Mouse (Mus musculus): ENCODE measurements around the gene Irx6. TPM values are rescaled to one million over a fixed set of nuclear protein-coding genes. Genes with fewer than 3 reads are reported as not detected.

Gene Irx6
- polyA plus RNA-seq, 1 experiment, result 0.41 TPM

DNA sequence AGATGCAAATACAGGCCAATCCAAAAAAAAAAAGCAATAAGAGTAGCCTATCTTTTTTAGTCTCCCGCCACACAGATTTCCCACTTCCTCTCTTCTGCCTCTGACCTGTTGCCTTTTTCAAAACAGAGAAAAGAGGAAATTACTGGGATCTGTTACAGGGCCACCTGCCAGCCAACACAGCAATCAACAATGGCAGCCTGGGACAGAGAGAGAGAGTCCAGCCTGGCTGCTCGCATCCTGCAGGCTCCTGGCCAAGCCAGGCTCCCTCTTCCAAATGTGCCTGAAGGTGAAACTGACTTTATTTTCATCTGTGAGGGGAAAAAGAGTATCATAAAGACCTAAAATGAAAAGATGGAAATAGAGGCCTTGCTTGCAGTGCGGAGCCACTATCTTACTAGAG, 29.3 kb downstream of the Irx6 start:
- no peak overlapping the region for H3K27ac ChIP-seq (ENCODE audit: insufficient read depth, low read length)
- DNase-seq, result peak; percentile 13 to 28
- WGBS, result 42% methylated on average over 3 of the region's 3 CpGs
- H3K4me1 ChIP-seq (ENCODE audit: control insufficient read depth, insufficient read depth, low read length), result no peaks in the 10 kb centered on the region
- TF ChIP-seq CTCF (IDR thresholded peaks at IDR 0.05; ENCODE audit: borderline replicate concordance, insufficient read depth, low read depth, low read length) (no peak), POLR2A (IDR thresholded peaks at IDR 0.05; ENCODE audit: borderline replicate concordance, insufficient read depth, low read length) (no peak)
- no peaks in the 10 kb centered on the region for H3K27me3 ChIP-seq (ENCODE audit: control insufficient read depth, insufficient read depth, low read length)
- no peak overlapping the region for H3K4me3 ChIP-seq (replicated peaks; ENCODE audit: insufficient read depth, low read depth, low read length)

DNA sequence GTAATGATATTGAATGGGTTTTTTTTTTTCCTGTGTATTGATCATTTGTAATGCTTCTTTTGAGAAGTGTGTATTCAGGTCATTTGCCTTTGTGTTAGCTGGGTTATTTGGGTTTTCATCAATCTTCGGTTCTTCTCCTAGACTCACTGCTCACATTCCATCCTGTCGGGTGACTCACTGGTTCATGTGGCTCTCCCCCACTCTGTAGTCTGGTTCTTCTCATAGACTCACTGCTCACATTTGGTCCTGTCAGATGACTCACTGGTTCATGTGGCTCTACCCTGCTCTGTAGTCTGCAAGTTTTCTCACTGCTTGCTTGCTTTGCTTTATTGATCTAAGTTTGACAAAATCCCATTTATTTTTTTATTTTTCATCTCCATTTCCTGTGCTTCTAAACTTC, 32.2 kb downstream of the Irx6 start:
- Histone ChIP-seq H3K27ac (ENCODE audit: insufficient read depth, low read length) (no peak overlapping the region), H3K4me3 (replicated peaks; ENCODE audit: insufficient read depth, low read depth, low read length) (no peak overlapping the region), H3K4me1 (ENCODE audit: control insufficient read depth, insufficient read depth, low read length) (no peaks in the 10 kb centered on the region), H3K27me3 (ENCODE audit: control insufficient read depth, insufficient read depth, low read length) (no peaks in the 10 kb centered on the region)
- TF ChIP-seq CTCF (IDR thresholded peaks at IDR 0.05; ENCODE audit: borderline replicate concordance, insufficient read depth, low read depth, low read length), result no peak
- no peak for TF ChIP-seq POLR2A (IDR thresholded peaks at IDR 0.05; ENCODE audit: borderline replicate concordance, insufficient read depth, low read length)
- 76% methylated on average over 2 of the region's 2 CpGs for whole genome bisulfite sequencing
- no peak for DNase-seq

DNA sequence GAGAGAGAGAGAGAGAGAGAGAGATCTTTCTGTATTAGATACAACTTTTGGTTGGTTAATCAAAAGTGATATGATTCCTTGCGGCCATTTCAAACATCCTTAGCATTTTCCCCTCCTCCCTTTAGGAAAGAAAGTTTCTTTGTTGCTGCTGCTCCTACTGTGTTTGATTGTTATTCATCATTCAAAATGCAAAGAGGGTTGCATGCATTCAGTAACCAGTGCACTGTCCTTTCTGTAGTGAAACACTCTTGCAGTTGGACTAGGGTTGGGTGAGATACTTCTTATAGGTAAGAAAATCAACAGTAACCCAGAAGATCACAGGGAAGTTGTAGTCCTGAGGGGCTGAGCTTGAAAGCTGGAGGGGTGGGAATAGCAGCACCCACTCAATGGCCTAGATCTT, 39.2 kb downstream of the Irx6 start:
- Histone ChIP-seq H3K27ac (ENCODE audit: insufficient read depth, low read length) (no peak overlapping the region), H3K4me1 (ENCODE audit: control insufficient read depth, insufficient read depth, low read length) (no peaks in the 10 kb centered on the region), H3K27me3 (ENCODE audit: control insufficient read depth, insufficient read depth, low read length) (no peaks in the 10 kb centered on the region), H3K4me3 (replicated peaks; ENCODE audit: insufficient read depth, low read depth, low read length) (no peak overlapping the region)
- TF ChIP-seq POLR2A (IDR thresholded peaks at IDR 0.05; ENCODE audit: borderline replicate concordance, insufficient read depth, low read length) (no peak), CTCF (IDR thresholded peaks at IDR 0.05; ENCODE audit: borderline replicate concordance, insufficient read depth, low read depth, low read length) (no peak)
- DNase-seq, result no peak
- WGBS, result 71% methylated on average over 1 of the region's 1 CpGs

DNA sequence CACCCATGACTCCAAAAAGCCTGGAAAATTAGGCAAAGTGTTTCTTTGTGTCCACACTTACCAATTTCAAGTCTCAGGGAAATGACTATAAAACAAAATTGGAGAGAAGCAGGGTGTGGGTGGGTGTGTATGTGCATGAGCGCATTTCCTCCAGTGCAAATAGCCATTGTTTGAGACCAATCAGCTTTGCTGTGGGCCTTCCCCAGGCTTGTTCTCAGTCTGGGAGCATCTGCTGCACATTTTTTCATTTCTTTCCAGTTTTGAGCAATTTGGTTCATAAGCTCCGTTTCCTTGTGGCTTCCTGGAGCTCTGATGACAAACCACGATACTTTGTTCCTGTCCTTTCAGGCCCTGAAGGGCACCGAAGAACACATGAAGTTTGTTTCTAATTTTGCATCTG, 43.3 kb downstream of the Irx6 start:
- Histone ChIP-seq H3K27me3 (ENCODE audit: control insufficient read depth, insufficient read depth, low read length) (no peaks in the 10 kb centered on the region), H3K4me3 (replicated peaks; ENCODE audit: insufficient read depth, low read depth, low read length) (no peak overlapping the region), H3K4me1 (ENCODE audit: control insufficient read depth, insufficient read depth, low read length) (no peaks in the 10 kb centered on the region; the same call in 1 of the 2 replicates), H3K27ac (ENCODE audit: insufficient read depth, low read length) (no peak overlapping the region)
- TF ChIP-seq POLR2A (IDR thresholded peaks at IDR 0.05; ENCODE audit: borderline replicate concordance, insufficient read depth, low read length), result no peak
- no peak for TF ChIP-seq CTCF (IDR thresholded peaks at IDR 0.05; ENCODE audit: borderline replicate concordance, insufficient read depth, low read depth, low read length)
- WGBS, result 59% methylated on average over 4 of the region's 4 CpGs
- no peak for DNase-seq

DNA sequence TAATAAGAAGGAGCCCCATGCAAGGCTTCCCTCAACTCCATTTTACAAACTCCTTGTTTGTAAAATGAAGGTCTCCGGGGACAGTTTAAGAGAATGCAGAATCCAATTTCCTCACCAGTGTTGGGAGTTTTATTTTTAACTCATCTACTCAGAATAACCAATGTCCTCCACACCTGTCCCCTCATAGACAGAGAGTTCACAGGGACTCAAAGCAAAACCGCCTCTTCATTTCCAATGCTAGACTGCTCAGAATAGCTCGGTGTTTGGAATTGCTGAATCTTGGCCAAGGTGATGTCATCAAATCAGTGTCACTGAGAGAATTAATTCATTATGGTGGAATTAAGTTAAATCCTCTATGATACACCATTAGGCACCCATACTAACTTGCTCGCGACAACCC, 44.0 kb downstream of the Irx6 start:
- H3K27ac ChIP-seq (ENCODE audit: insufficient read depth, low read length), result no peak overlapping the region
- DNase-seq, result no peak
- no peak overlapping the region for H3K4me3 ChIP-seq (replicated peaks; ENCODE audit: insufficient read depth, low read depth, low read length)
- no peaks in the 10 kb centered on the region for H3K27me3 ChIP-seq (ENCODE audit: control insufficient read depth, insufficient read depth, low read length)
- no peaks in the 10 kb centered on the region; the same call in 1 of the 2 replicates for H3K4me1 ChIP-seq (ENCODE audit: control insufficient read depth, insufficient read depth, low read length)
- WGBS, result 59% methylated on average over 5 of the region's 5 CpGs
- no peak for TF ChIP-seq CTCF (IDR thresholded peaks at IDR 0.05; ENCODE audit: borderline replicate concordance, insufficient read depth, low read depth, low read length)
- TF ChIP-seq POLR2A (IDR thresholded peaks at IDR 0.05; ENCODE audit: borderline replicate concordance, insufficient read depth, low read length), result no peak

DNA sequence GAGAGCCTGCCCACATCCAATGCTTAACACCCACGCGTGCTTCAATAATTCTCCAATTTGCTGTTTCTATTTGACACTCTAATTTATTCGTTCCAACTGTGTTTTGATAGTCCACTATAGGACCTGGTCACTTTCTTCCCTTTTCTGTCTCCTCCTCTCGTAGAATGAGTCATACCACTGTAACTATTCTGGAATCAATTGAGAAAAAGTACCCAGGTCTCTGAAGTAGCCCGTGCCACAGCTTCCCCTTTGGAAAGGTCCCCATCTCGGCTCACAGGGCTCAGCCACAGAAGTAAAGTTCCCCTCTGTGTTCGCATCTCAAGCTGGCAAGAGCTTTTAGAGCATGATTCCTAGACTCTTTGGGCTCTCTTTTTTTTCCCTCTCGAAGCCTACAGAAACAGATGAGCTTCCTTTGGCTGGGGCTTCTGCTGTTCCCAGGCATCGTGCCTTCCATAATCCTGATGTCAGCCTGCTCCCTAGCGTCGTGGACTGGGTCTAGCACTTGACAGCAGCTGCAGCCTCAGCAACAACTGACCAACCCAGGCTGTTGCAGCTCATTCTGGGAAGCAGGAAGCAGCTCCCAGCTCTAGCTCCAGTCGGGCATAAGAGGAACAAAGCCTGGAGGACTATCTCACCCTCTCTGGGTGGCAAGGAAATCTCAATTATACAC, 47.3 kb downstream of the Irx6 start:
- no peak overlapping the region for H3K4me3 ChIP-seq (replicated peaks; ENCODE audit: insufficient read depth, low read depth, low read length)
- H3K4me1 ChIP-seq (ENCODE audit: control insufficient read depth, insufficient read depth, low read length), result no peaks in the 10 kb centered on the region; the same call in 1 of the 2 replicates
- H3K27me3 ChIP-seq (ENCODE audit: control insufficient read depth, insufficient read depth, low read length), result no peaks in the 10 kb centered on the region; the same call in 1 of the 2 replicates
- TF ChIP-seq POLR2A (IDR thresholded peaks at IDR 0.05; ENCODE audit: borderline replicate concordance, insufficient read depth, low read length), result no peak
- TF ChIP-seq CTCF (IDR thresholded peaks at IDR 0.05; ENCODE audit: borderline replicate concordance, insufficient read depth, low read depth, low read length), result peak; percentile 62
- 26% methylated on average over 12 of the region's 12 CpGs for WGBS
- DNase-seq, result peak; percentile 36 to 38
- H3K27ac ChIP-seq (ENCODE audit: insufficient read depth, low read length), result no peak overlapping the region

DNA sequence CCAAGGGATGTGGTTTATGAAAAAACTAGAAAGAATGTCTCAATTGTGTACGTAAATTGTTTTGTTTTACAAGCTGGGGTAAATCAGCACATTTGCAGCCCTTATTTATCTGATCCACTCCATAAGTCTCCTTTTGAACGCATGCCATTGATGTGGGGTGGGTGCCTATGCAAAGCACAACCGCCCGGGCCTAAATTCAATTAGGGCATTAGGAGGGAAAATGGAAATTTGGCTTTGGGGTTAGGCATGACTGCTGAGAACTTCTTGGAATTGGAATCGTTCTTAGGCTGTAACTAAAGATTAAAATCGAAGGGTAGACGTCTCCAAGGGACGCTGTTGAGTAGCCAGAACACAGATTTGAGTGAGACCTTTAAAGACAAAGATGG, 47.8 kb downstream of the Irx6 start:
- 30% methylated on average over 8 of the region's 8 CpGs for WGBS
- H3K4me3 ChIP-seq (replicated peaks; ENCODE audit: insufficient read depth, low read depth, low read length), result no peak overlapping the region
- H3K27me3 ChIP-seq (ENCODE audit: control insufficient read depth, insufficient read depth, low read length), result no peaks in the 10 kb centered on the region; the same call in 1 of the 2 replicates
- no peaks in the 10 kb centered on the region; the same call in 1 of the 2 replicates for H3K4me1 ChIP-seq (ENCODE audit: control insufficient read depth, insufficient read depth, low read length)
- no peak overlapping the region for H3K27ac ChIP-seq (ENCODE audit: insufficient read depth, low read length)
- DNase-seq, result no peak
- TF ChIP-seq POLR2A (IDR thresholded peaks at IDR 0.05; ENCODE audit: borderline replicate concordance, insufficient read depth, low read length) (no peak), CTCF (IDR thresholded peaks at IDR 0.05; ENCODE audit: borderline replicate concordance, insufficient read depth, low read depth, low read length) (no peak)

DNA sequence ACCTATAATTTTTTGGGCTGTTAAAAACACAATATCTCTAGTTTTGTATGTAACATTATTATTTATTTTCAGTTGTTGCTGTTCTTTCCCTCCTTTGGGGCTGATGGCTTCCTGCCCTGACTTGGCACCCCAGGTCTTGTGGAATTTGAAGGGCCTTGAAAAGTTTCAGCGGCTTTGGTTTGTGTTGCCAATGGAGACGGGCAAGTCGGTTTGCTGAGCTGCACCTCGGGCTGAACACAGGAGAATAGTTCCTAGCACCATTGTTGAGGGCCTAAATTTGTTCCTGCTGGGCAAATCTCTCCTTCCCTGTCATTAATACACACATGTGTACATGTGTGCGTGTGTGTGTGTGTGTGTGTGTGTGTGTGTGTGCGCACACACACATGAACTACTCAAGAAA, 49.2 kb downstream of the Irx6 start:
- WGBS, result 48% methylated on average over 6 of the region's 6 CpGs

More for the DNA sequence above, 49.2 kb downstream of the Irx6 start:
- Histone ChIP-seq H3K27me3 (ENCODE audit: control insufficient read depth, insufficient read depth, low read length) (no peaks in the 10 kb centered on the region; the same call in 1 of the 2 replicates), H3K27ac (ENCODE audit: insufficient read depth, low read length) (no peak overlapping the region), H3K4me3 (replicated peaks; ENCODE audit: insufficient read depth, low read depth, low read length) (no peak overlapping the region), H3K4me1 (ENCODE audit: control insufficient read depth, insufficient read depth, low read length) (no peaks in the 10 kb centered on the region; the same call in 1 of the 2 replicates)
- no peak for DNase-seq
- TF ChIP-seq POLR2A (IDR thresholded peaks at IDR 0.05; ENCODE audit: borderline replicate concordance, insufficient read depth, low read length), result no peak
- no peak for TF ChIP-seq CTCF (IDR thresholded peaks at IDR 0.05; ENCODE audit: borderline replicate concordance, insufficient read depth, low read depth, low read length)
